Mouse (Mus musculus): Measurements from ENCODE around the gene Pdzd3.

The Pdzd3 gene

GRCm38 (mm10) chr9:44200458-44200857 lies 50.8 kb downstream of the Pdzd3 start:
- no peak for DNase-seq (ENCODE audit: low read depth, low spot score)

- DNase-seq (ENCODE audit: low read depth, low spot score) = no peak
These were observed 51.7 kb downstream of the Pdzd3 start for GRCm38 (mm10) chr9:44199580-44199979.

GRCm38 (mm10) chr9:44199166-44199565 lies 52.1 kb downstream of the Pdzd3 start:
- DNase-seq (ENCODE audit: low read depth, low spot score) = no peak
